Comparison of ENCODE assay signal across 9 mouse cellular contexts in genomic region chr8:128362940-128363595, GRCm38 (mm10). TPM values are rescaled to one million over a fixed set of nuclear protein-coding genes. Genes with fewer than 3 reads are reported as not detected.
DNase-seq lines count a peak whose midpoint lies in the region; ATAC-seq and TF ChIP-seq lines count a peak whose summit lies in the region.
"Had no signal": no experiment of that assay in that cellular context is flagged by ENCODE, and none has a peak within 500 bp of the region (broad histone marks: within the 10 kb centered on the region; RNA-seq: fewer than 3 reads in every experiment).

No protein-coding gene starts in this region.

- peaks cover 66% of the 10 kb centered on the region for H3K27me3 ChIP-seq in forebrain, embryonic 10.5 days (ENCODE audit: poor library complexity, severe bottlenecking)
- no peaks in the 10 kb centered on the region for H3K27me3 ChIP-seq in heart, embryonic 15.5 days
- peaks cover 36% of the 10 kb centered on the region for H3K27me3 ChIP-seq in liver, embryonic 13.5 days
- no peaks in the 10 kb centered on the region for H3K27me3 ChIP-seq in neural tube, embryonic 11.5 days (ENCODE audit: control insufficient read depth, insufficient read depth, low read length)
- H3K27me3 ChIP-seq in stomach, postnatal 0 days (ENCODE audit: control insufficient read depth, insufficient read depth, low read length): no peaks in the 10 kb centered on the region

- H3K36me3 ChIP-seq in forebrain, embryonic 10.5 days (replicated peaks): no peaks in the 10 kb centered on the region
- peaks cover 7% of the 10 kb centered on the region; the same call in 1 of the 2 replicates for H3K36me3 ChIP-seq in heart, embryonic 15.5 days
- no peaks in the 10 kb centered on the region for H3K36me3 ChIP-seq in liver, embryonic 13.5 days
- no peaks in the 10 kb centered on the region for H3K36me3 ChIP-seq in neural tube, embryonic 11.5 days (ENCODE audit: control insufficient read depth, insufficient read depth, low read length)
- no peaks in the 10 kb centered on the region for H3K36me3 ChIP-seq in stomach, postnatal 0 days (ENCODE audit: control insufficient read depth, insufficient read depth, low read length)

- H3K27ac ChIP-seq in brown adipose tissue, adult 24 weeks (replicated peaks; ENCODE audit: low read depth, low read length): peak overlapping the region; percentile 69
- H3K27ac ChIP-seq in forebrain, embryonic 10.5 days: no peak overlapping the region
- H3K27ac ChIP-seq in heart, embryonic 15.5 days: peak overlapping the region; percentile 48
- H3K27ac ChIP-seq in liver, embryonic 13.5 days: no peak overlapping the region
- H3K27ac ChIP-seq in neural tube, embryonic 11.5 days (ENCODE audit: low read depth, low read length): no peak overlapping the region
- no peak overlapping the region for H3K27ac ChIP-seq in stomach, postnatal 0 days (replicated peaks)

- H3K9ac ChIP-seq in heart, embryonic 15.5 days: peak overlapping the region; percentile 30
- no peak overlapping the region for H3K9ac ChIP-seq in liver, embryonic 13.5 days
- H3K9ac ChIP-seq in neural tube, embryonic 11.5 days (ENCODE audit: low read length): no peak overlapping the region
- no peak overlapping the region for H3K9ac ChIP-seq in stomach, postnatal 0 days (ENCODE audit: low read length)

- peak overlapping the region; percentile 57 for H3K4me3 ChIP-seq in brown adipose tissue, adult 24 weeks (ENCODE audit: insufficient read depth, low read depth, low read length)
- H3K4me3 ChIP-seq in forebrain, embryonic 10.5 days: peak overlapping the region; percentile 10; the same call in 1 of the 2 replicates
- H3K4me3 ChIP-seq in heart, embryonic 15.5 days: peak overlapping the region; percentile 48
- H3K4me3 ChIP-seq in liver, embryonic 13.5 days (replicated peaks): no peak overlapping the region
- H3K4me3 ChIP-seq in neural tube, embryonic 11.5 days (ENCODE audit: low read depth, low read length): 0 out of 2 replicates have a peak overlapping the region, but pooled peaks have one; percentile 0
- peak overlapping the region; percentile 1; the same call in 1 of the 2 replicates for H3K4me3 ChIP-seq in stomach, postnatal 0 days (ENCODE audit: low read depth, low read length)
- H3K4me3 ChIP-seq: erythroblast, embryonic 14.5 days had no signal

- H3K9me3 ChIP-seq in forebrain, embryonic 10.5 days: no peaks in the 10 kb centered on the region
- H3K9me3 ChIP-seq in heart, embryonic 15.5 days (replicated peaks): no peaks in the 10 kb centered on the region
- no peaks in the 10 kb centered on the region for H3K9me3 ChIP-seq in liver, embryonic 13.5 days (replicated peaks)
- H3K9me3 ChIP-seq in neural tube, embryonic 11.5 days (ENCODE audit: control insufficient read depth, low read length): no peaks in the 10 kb centered on the region
- no peaks in the 10 kb centered on the region for H3K9me3 ChIP-seq in stomach, postnatal 0 days (ENCODE audit: control insufficient read depth, low read length)

- TF ChIP-seq CTCF in stomach, postnatal 0 days (IDR thresholded peaks at IDR 0.05; ENCODE audit: low read depth): peak; percentile 98

- H3K4me2 ChIP-seq in heart, embryonic 15.5 days: peak overlapping the region; percentile 92
- H3K4me2 ChIP-seq in liver, embryonic 13.5 days: peak overlapping the region; percentile 23; the same call in 1 of the 2 replicates
- H3K4me2 ChIP-seq in neural tube, embryonic 11.5 days (ENCODE audit: low read depth): peak overlapping the region; percentile 33
- H3K4me2 ChIP-seq in stomach, postnatal 0 days (replicated peaks; ENCODE audit: low read depth): peak overlapping the region; percentile 23

- DNase-seq in CD4-positive, CD25-positive, alpha-beta regulatory T cell, adult 2 months (ENCODE audit: low read depth, low spot score): peak; percentile 93
- peak; percentile 79 for DNase-seq in forebrain, embryonic 10.5 days (ENCODE audit: extremely low spot score, low spot score)
- peak; percentile 89 for DNase-seq in kidney, postnatal 14 days
- peak; percentile 23 for DNase-seq in liver, embryonic 13.5 days
- peak; percentile 78 for DNase-seq in neural tube, embryonic 11.5 days (ENCODE audit: low spot score)
- peak; percentile 72 for DNase-seq in stomach, postnatal 0 days (ENCODE audit: low spot score)

- WGBS in forebrain, embryonic 10.5 days: 9% methylated on average over 11 of the region's 11 CpGs
- WGBS in heart, embryonic 15.5 days: 6% methylated on average over 11 of the region's 11 CpGs
- 9% methylated on average over 11 of the region's 11 CpGs for WGBS in liver, embryonic 13.5 days (ENCODE audit: insufficient replicate concordance)
- 12% methylated on average over 11 of the region's 11 CpGs for WGBS in neural tube, embryonic 11.5 days
- WGBS in stomach, postnatal 0 days: 11% methylated on average over 11 of the region's 11 CpGs

- TF ChIP-seq EP300 in stomach, postnatal 0 days (optimal IDR thresholded peaks at IDR 0.05): no peak

- ATAC-seq in heart, embryonic 15.5 days (replicated peaks; ENCODE audit: insufficient number of reproducible peaks, insufficient read depth, low FRiP score, low read depth): no peak
- no peak for ATAC-seq in liver, embryonic 13.5 days (ENCODE audit: low read depth)
- ATAC-seq in neural tube, embryonic 11.5 days (ENCODE audit: insufficient read depth, low FRiP score, low TSS enrichment): no peak
- ATAC-seq in stomach, postnatal 0 days (ENCODE audit: low FRiP score, low TSS enrichment): no peak

- peaks cover 8% of the 10 kb centered on the region for H3K4me1 ChIP-seq in brown adipose tissue, adult 24 weeks (ENCODE audit: control insufficient read depth, insufficient read depth, insufficient read length, low read length)
- H3K4me1 ChIP-seq in forebrain, embryonic 10.5 days: peaks cover 62% of the 10 kb centered on the region
- peaks cover 44% of the 10 kb centered on the region for H3K4me1 ChIP-seq in heart, embryonic 15.5 days (replicated peaks)
- H3K4me1 ChIP-seq in liver, embryonic 13.5 days (replicated peaks): no peaks in the 10 kb centered on the region
- peaks cover 16% of the 10 kb centered on the region for H3K4me1 ChIP-seq in neural tube, embryonic 11.5 days (ENCODE audit: control insufficient read depth, insufficient read depth, low read length)
- no peaks in the 10 kb centered on the region for H3K4me1 ChIP-seq in stomach, postnatal 0 days (replicated peaks; ENCODE audit: control insufficient read depth, insufficient read depth)

RNA-seq across cellular contexts. Expression of gene Nrp1, which starts 4.7 kb away (rescaled TPM):
- polyA plus RNA-seq in brown adipose tissue, adult 24 weeks (2012; ENCODE audit: insufficient read depth, insufficient read length, missing spikeins): 56.0 and 73.5 TPM in 2 replicates
- 15.8 and 17.7 TPM in 2 replicates for polyA plus RNA-seq in forebrain, embryonic 10.5 days (2016; fragmentation: Nextera tagmentation; extraction: Ambion mirVana)
- 138 and 147 TPM in 2 replicates for polyA plus RNA-seq in heart, embryonic 15.5 days (2015; fragmentation: Nextera tagmentation; extraction: Ambion mirVana)
- 14.7 and 17.9 TPM in 2 replicates for polyA plus RNA-seq in liver, embryonic 13.5 days (2015; fragmentation: Nextera tagmentation; extraction: Ambion mirVana)
- polyA plus RNA-seq in neural tube, embryonic 11.5 days (2014; fragmentation: Nextera tagmentation; extraction: Ambion mirVana): 71.6 and 84.3 TPM in 2 replicates
- polyA plus RNA-seq in stomach, postnatal 0 days (2015; fragmentation: Nextera tagmentation; extraction: Ambion mirVana): 16.9 and 17.9 TPM in 2 replicates

Comparison
In these comparisons a context has a peak if more than half of its experiments do, and no peak if none do; other contexts are left out.
1. DNase-seq: peak in every context shown above with its lines; median percentile 93 in CD4-positive, CD25-positive, alpha-beta regulatory T cell, adult 2 months; 89 in kidney, postnatal 14 days; 79 in forebrain, embryonic 10.5 days; 78 in neural tube, embryonic 11.5 days; 72 in stomach, postnatal 0 days; 23 in liver, embryonic 13.5 days.
2. H3K27ac ChIP-seq: peak in brown adipose tissue, adult 24 weeks (single experiment) and heart, embryonic 15.5 days (single experiment); none in forebrain, embryonic 10.5 days (single experiment), liver, embryonic 13.5 days (single experiment), neural tube, embryonic 11.5 days (single experiment) and stomach, postnatal 0 days (single experiment).
3. H3K4me2 ChIP-seq: peak in every context shown above with its lines; median percentile 92 in heart, embryonic 15.5 days; 33 in neural tube, embryonic 11.5 days; 23 in liver, embryonic 13.5 days; 23 in stomach, postnatal 0 days.